Mouse (Mus musculus): ENCODE data around the gene Secisbp2. TPM values are rescaled to one million over a fixed set of nuclear protein-coding genes. Genes with fewer than 3 reads are reported as not detected.
"Not testable (repeated sequence)": the region's sequence is repeated elsewhere in the genome, so short reads cannot be mapped to it uniquely, and the experiment has no call there.

Secisbp2 gene
- total RNA-seq, 2 experiments from 2014 or later, result 15.1 to 22.2 TPM

- no peak for DNase-seq (ENCODE audit: low spot score in 2 of 2)
- intact Hi-C loops (cut with DNase I), result no loop called here
Observed at GRCm38 (mm10) chr13:51641424-51641823, 10.1 kb upstream of the Secisbp2 start.

GRCm38 (mm10) chr13:51642171-51642778 lies 9.2 kb upstream of the Secisbp2 start:
- intact Hi-C loops (cut with DNase I), result no loop called here
- no peak for DNase-seq (ENCODE audit: low spot score in 2 of 2)

DNA sequence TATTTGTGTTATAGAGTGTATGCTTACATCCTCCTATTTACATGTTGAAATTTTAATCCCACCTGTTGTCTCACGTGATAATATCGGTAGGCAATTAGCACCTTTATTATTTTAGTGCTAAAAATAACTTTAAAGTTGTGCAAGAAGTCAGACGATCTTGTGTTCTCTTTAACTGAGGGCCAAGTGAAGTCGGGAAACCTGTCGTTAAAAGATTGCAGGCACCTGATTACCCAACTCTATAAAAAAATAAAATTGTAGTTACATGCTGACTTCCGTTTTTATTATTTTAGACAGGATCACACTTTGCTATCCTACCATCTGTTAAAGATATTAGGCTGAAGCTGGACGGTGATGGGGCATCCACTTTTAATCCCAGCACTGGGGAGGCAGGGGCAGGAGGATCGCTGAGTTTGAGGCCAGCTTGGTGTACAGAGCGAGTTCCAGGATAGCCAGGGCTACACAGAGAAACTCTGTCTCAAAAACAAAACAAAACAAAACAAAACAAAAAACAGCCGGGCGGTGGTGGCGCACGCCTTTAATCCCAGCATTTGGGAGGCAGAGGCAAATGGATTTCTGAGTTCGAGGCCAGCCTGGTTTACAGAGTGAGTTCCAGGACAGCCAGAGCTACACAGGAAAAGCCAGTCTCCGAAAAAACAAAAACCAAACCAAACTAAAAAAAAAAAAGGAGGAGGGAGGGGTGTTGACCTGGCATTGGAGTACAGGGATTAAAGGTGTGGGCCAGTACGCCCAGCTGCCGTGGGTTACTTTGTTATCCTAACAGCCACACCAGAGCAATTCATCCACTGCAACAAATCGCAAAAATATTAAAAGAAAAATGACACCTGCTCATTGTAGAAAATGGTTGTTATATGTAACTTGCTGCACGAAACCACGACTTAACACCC lies 7.3 kb upstream of the Secisbp2 start:
- no peak for DNase-seq (ENCODE audit: low spot score in 2 of 2)
- intact Hi-C loops (cut with DNase I), result no loop called here

GRCm38 (mm10) chr13:51644829-51645789 lies 6.4 kb upstream of the Secisbp2 start, which contains the start of gene Cks2:
Gene Cks2, plus strand, starts transcription at chr13:51645232.
- intact Hi-C loops (cut with DNase I), result no loop called here
- DNase-seq (ENCODE audit: low spot score in 2 of 2), result peak; percentile 95 to 96

DNA sequence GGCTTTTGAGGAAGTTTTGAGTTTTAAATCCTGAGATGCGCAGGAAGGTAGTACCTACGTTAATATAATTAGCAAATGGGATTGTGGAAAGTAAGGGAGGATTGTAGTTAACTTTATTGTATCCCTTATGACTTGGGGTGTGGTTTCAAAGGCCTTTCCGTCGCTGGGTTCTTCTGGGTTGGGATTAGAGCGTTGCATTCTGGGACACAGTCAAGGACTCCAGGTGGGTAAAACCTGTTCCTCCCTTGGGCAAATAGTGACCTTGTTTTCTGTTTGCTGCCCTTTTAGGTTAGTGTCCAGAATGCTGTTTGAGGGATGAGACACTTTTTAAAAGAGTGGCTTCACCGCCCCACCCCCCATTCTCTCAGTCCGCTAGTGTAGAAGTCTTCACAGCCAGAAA lies 5.6 kb upstream of the Secisbp2 start:
- DNase-seq (ENCODE audit: low spot score in 2 of 2), result no peak
- intact Hi-C loops (cut with DNase I), result no loop called here

DNA sequence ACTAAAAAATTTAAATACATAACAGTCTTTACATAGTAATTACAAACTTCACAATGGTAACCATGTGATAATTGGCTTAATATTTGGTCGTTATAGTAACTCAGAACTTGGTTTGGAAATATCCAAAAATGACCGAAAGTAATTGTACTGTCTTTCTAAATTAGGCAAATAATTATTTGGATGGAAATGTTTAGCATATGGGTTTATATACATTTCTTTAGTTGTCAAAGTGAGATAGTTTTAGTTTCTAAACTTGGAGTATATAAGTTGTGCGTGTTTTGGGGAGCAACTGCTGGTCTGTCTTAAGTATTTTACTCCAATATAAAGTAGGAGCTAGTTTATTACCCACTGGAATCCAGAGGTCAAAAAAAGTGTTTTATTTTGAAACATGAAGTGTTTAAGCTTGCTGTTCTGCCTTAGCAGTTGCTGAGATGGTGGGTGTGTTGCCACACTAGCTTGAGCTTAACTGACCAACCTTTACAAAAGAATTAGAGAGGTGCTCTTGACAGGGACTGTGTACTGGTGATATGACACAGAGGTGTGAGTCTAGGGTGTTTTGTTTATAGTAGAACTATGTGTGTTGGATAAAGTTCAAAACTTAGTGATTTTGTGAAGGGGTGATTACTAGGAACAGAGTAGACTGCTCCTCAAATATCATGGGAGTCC lies 5.0 kb upstream of the Secisbp2 start:
- intact Hi-C loops (cut with DNase I), result no loop called here
- DNase-seq (ENCODE audit: low spot score in 2 of 2), result no peak

DNA sequence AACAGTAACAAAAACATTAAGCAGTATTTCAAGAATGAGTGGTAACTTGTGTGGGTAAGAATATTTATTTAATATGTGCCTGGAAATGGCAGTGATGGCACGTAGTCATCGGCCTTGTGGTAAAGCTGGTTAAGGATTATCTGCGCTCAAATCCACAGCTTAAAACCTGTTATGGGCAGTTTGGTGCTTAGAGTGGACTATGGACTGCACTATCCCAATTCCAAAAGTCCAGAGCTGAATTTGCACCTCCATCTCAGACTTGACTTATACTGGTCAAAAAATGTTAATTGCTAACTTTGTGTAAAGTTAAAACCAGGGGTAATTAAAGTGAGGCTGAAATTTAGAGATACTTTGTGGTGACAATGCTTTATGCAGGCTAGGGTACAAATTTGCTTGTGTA lies 3.7 kb upstream of the Secisbp2 start:
- no peak for DNase-seq (ENCODE audit: low spot score in 2 of 2)
- intact Hi-C loops (cut with DNase I), result no loop called here

DNA sequence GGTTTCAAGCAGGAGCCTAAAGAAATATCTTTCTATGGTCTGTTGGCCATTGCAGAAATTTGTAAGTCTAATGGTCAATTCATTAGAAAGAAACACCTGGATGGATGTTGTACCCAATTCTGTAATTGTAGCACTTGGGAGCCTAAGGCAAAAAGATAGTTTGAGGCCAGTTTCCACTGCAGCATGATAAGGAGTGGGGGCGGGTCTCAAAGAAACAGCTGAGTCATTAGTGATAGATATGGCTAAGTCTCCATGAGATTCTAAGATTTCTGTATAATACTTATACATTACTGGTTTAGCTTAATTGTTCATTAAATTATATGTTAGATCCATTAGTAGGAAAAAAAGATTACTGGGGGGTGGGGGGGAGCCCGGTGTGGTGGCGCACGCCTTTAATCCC lies 3.3 kb upstream of the Secisbp2 start:
- DNase-seq (ENCODE audit: low spot score in 2 of 2), result no peak
- intact Hi-C loops (cut with DNase I), result no loop called here

DNA sequence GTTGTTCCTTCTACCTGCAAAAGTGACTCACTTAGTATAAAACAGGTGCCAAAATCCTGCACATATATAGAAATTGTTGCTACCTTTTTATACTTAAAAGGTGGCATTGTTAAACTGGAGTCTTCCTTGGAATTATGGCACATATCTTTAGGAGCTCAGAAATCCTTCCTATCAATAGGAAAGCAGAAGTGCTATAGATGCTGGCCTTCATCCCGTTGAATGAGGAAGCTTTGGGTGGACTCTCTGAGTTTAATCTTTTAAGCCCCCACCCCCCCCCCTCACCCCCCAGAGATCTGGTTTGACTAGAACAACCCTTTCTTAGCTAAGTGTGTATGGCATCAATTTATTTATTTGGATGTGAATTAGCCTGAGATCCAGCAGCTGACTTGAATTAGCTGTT lies 1.8 kb upstream of the Secisbp2 start:
- intact Hi-C loops (cut with DNase I), result no loop called here

GRCm38 (mm10) chr13:51653159-51653558 lies 1.7 kb downstream of the Secisbp2 start:
- intact Hi-C loops (cut with DNase I), result no loop called here
- no peak for DNase-seq (ENCODE audit: low spot score in 2 of 2)

More for the DNA sequence above, 1.8 kb upstream of the Secisbp2 start:
- no peak for DNase-seq (ENCODE audit: low spot score in 2 of 2)

- DNase-seq (ENCODE audit: low spot score in 2 of 2), result no peak
- intact Hi-C loops (cut with DNase I), result no loop called here
Observed at GRCm38 (mm10) chr13:51653961-51654360, 2.5 kb downstream of the Secisbp2 start.

- intact Hi-C loops (cut with DNase I), result no loop called here
- no peak for DNase-seq (ENCODE audit: low spot score in 2 of 2)
Observed at GRCm38 (mm10) chr13:51656516-51657235, 5.2 kb downstream of the Secisbp2 start.

DNA sequence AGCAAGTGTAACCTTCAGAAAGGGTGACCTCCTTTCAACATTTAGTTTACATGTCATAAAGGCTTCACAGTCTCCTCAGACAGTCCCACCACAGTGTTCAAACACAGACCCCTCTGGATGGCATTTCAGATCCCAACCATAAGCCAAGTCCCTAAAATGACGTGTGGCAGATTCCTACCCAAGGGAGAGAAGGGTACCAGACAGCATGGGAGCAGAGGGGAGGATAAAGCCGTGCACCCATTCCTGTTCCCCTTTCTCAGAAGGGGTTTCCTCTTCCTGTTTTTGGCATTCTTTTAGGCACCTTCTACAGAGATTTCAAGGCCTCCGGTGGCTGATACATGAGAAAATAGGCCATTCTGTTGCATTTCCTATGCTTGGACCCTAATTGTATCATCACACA lies 6.6 kb downstream of the Secisbp2 start:
- intact Hi-C loops (cut with DNase I), result no loop called here
- no peak for DNase-seq (ENCODE audit: low spot score in 2 of 2)

- intact Hi-C loops (cut with DNase I), result no loop called here
- DNase-seq (ENCODE audit: low spot score in 2 of 2), result no peak
Observed at GRCm38 (mm10) chr13:51659573-51659972, 8.1 kb downstream of the Secisbp2 start.

DNA sequence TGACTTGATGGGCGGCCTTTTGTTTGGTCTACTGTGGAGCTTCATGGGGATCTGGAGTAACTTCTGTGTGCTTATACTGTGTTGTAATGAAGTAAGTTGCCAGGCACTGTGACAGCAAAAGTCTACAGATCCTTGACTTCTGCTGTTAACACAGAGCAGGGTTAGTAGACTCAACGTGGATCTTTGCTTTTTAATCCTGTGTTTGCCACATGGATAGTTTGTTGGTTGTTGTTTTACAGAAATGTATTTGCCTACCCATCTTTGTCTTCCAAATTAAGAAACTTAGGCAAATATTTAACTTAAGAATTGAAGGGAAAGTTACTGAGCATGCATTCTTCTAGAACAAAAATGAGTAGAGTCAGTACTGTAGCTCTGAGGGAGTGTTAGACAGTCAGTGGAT lies 12.1 kb downstream of the Secisbp2 start:
- DNase-seq (ENCODE audit: low spot score in 2 of 2), result no peak
- intact Hi-C loops (cut with DNase I), result no loop called here

DNA sequence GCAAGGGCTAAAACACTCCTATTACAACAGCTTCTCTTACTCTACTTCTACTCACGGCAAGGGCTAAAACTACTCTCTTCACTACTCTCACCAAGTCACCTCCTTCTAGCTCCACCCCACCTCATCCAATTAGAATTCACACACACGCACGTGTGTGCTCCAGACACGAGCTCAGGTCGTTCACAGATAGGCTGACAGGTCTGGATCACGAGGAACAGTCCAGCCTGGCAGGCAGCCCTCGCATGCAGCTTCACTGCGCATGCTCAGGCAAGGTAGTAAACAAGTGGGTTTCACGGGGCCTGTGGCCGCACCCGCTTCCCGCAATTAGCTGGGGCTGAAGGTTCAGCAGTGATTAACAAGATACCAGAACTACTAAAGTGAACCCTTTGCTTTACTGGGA lies 16.7 kb downstream of the Secisbp2 start:
- DNase-seq (ENCODE audit: low spot score in 2 of 2); intact Hi-C loops (cut with DNase I): not testable (repeated sequence)

DNA sequence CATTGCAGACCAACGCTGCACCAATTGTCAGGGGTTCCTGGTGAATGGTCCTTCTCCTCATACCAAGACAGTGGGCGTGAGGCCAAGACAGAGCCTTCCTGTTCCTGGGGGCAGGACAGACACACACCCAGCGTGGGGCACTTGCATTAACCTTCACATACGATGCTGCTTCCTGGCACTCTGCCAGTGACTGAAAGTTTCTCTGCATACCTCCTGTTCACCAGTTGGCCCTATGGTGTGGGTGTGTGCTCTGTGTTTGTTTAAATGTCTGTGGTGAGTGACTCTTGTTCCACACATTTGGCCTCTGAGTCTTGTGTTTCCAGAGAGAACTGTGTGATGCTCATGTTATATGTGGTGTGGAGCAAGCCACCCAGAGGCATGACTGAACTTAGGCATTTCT lies 25.1 kb downstream of the Secisbp2 start:
- no peak for DNase-seq (ENCODE audit: low spot score in 2 of 2)
- intact Hi-C loops (cut with DNase I), result no loop called here

DNA sequence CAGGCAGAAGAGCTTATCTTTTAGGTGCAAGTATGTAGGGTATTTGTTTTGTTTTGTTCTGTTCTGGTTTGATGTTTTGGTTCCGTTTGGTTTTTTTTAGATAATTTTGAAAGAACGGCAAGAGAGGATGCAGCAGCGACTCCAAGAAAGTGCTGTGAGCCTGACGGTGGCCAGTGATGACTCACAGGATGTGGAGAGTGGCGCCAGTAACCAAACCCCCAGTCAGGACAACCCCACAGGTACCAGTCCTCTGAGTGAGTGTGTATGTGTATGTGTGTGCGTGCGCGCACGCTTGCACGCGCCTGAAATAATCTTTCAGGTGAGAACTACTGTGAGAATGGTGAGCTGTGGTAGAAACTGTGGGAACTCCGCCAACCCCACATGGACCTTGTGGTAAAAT lies 25.5 kb downstream of the Secisbp2 start:
- DNase-seq (ENCODE audit: low spot score in 2 of 2), result no peak
- intact Hi-C loops (cut with DNase I), result no loop called here

GRCm38 (mm10) chr13:51677630-51678185 lies 26.2 kb downstream of the Secisbp2 start:
- DNase-seq (ENCODE audit: low spot score in 2 of 2), result no peak
- intact Hi-C loops (cut with DNase I), result no loop called here
